Mouse (Mus musculus) erythroblast, embryonic 14.5 days (primary cell): Measurements from ENCODE around the gene Hipk4. TPM values are rescaled to one million over a fixed set of nuclear protein-coding genes. Genes with fewer than 3 reads are reported as not detected.

Source experiments
- H3K27me3 ChIP-seq: 2 replicates; pipeline ENCODE4 v1.6.1; 2012; ENCODE audit warnings: inconsistent platforms; ENCODE audit not compliant: control insufficient read depth
- H3K36me3 ChIP-seq: 2 replicates; pipeline ENCODE4 v1.6.1; 2012; ENCODE audit warnings: mild to moderate bottlenecking, inconsistent platforms; ENCODE audit not compliant: control insufficient read depth
- H3K4me1 ChIP-seq: 2 replicates; pipeline ENCODE4 v1.6.1; 2012; ENCODE audit warnings: inconsistent platforms; ENCODE audit not compliant: control insufficient read depth
- H3K4me3 ChIP-seq: replicated peaks from 2 replicates; pipeline ENCODE3; 2012; ENCODE audit warnings: moderate library complexity, mild to moderate bottlenecking, inconsistent platforms
- H3K9me3 ChIP-seq: 2 replicates; pipeline ENCODE4 v1.6.1; 2012; ENCODE audit warnings: low read length, inconsistent platforms, mixed read lengths; ENCODE audit not compliant: control insufficient read depth
- GATA1 ChIP-seq: IDR thresholded peaks from 2 replicates; pipeline ENCODE4 v1.6.1; 2012; ENCODE audit warnings: low read length, inconsistent platforms, mixed read lengths
- TAL1 ChIP-seq: IDR thresholded peaks from 3 replicates; pipeline ENCODE4 v1.6.1; 2012; ENCODE audit warnings: low read length, inconsistent platforms, mixed read lengths
- polyA plus RNA-seq: library from polyadenylated mRNA; stranded (reverse); fragments of >175 nt; gene quantifications from 2 replicates; pipeline ENCODE4 v1.2.3, GENCODE M21; 2012

Hipk4 gene
- polyA plus RNA-seq, 1 experiment, result 0.38 TPM

DNA sequence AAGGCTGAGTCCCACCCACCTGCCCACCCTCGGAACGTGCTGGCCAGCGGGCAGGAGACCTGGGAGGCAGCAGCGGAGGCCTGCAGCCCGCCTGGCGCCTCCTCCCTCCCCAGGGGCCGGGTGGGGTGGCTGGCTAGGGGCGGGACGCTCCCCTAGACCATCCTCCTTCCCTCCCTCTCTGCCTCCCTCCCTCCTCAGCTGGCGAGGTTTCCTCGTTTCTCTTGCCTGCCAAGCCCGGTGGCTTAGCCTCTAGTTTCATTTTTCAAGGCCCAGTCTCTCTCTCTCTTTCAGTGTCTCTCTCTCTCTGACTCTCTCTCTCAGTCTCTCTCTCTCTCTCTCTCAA lies 41.5 kb upstream of the Hipk4 start:
- TF ChIP-seq GATA1, result no peak
- no peak for TF ChIP-seq TAL1
- Histone ChIP-seq H3K27me3 (no peaks in the 10 kb centered on the region), H3K9me3 (no peaks in the 10 kb centered on the region), H3K4me3 (peak overlapping the region; percentile 64), H3K4me1 (peaks cover 88% of the 10 kb centered on the region), H3K36me3 (peaks cover 42% of the 10 kb centered on the region)

DNA sequence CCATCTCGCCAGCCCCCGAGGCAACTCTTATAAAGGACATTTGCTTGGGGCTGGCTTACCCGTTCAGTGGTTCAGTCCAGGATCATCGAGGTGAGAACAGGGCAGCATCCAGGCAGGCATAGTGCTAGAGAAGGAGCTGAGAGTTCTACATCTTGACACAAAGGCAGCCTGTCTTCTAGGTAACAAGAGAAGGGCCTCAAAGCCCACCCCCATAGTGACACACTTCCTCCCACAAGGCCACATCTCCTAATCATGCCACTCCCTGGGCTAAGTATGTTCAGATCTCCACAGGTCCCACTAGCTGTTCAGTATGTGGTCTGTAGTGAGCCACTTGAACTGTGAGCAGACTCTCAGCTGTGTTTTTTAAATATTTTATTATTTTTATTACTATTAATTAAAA lies 39.2 kb upstream of the Hipk4 start:
- H3K4me3 ChIP-seq, result no peak overlapping the region
- no peaks in the 10 kb centered on the region for H3K27me3 ChIP-seq
- H3K36me3 ChIP-seq, result peaks cover 28% of the 10 kb centered on the region
- no peaks in the 10 kb centered on the region for H3K9me3 ChIP-seq
- peaks cover 83% of the 10 kb centered on the region for H3K4me1 ChIP-seq
- TF ChIP-seq TAL1 (no peak), GATA1 (no peak)

DNA sequence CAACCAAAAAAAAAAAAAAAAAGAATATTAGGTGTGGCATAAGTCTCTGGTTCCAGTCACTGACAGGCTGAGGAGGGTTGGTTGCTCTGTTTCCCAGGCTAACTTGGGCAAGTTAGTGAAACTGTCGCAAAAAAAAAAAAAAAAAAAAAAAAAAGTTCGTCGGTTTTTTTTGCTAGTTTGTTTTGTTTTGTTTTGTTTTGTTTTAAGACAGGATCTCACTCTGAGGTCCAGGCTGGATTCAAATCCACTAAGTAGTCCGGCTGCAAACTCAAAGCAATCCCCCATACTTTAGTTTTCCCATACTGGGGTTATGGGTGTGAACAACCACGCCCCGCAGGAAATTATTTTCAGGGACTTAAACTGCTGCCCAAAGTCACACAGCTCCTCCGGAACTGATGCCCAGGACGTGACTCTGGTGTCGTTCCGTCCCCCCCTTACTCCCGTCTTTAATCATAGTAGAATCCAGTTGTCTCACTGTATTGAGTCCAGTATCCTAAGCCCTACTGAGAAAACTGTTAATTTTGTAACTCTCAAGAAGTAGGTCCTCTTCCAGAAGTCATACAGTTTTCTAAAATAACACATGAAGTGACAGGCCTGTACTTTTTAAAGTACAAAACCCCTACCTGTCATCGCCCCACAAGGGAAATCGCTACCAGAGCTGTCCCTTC lies 36.8 kb upstream of the Hipk4 start:
- H3K27me3 ChIP-seq, result no peaks in the 10 kb centered on the region
- no peaks in the 10 kb centered on the region for H3K9me3 ChIP-seq
- H3K4me1 ChIP-seq, result peaks cover 83% of the 10 kb centered on the region
- peak overlapping the region; percentile 89 for H3K4me3 ChIP-seq
- peaks cover 28% of the 10 kb centered on the region for H3K36me3 ChIP-seq
- TF ChIP-seq TAL1 (no peak), GATA1 (no peak)

DNA sequence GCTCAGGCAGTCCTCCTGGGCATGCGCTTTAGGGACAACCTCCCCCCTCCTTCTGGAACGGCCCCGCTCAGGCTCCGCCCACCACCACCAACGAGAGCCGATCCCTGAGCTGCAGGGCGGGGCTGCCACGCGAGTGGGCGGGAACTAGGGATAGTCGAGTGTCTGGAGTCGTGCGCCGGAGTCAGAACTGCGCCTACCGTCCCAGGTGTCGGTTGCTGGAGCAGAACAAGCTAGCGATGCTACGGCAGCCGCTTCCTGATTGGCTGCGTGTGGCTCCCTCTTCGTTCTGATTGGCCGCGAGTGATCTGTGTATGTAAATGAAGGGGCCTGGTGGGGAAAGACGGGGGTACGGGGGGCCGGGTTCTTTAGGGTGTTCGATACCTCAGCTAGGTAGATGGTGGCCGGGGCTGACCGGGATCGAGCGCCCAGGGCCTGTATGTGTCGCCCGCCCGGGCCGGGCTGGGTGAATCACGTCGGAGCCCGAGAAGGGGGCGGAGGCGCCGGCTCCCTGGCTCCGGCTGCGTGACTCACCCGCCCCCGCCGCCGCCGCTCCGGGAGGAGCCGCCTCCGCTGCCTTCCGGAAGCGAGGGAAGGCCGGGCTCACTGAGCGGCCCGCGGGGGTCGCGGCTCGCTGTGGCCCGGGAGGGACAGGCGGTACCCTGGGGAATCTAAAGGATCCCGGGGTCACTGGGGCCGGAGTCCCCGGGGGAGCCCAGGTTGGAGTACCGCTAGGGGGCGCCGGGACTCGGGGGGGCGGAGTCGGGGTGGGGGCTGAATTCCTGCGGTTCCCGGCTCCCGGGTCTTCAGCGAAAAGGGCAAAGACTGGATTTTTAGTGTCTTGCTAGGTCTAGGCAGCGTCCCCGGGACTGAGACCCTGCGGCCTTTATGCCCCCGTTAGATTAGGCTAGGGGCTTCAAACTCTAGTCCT lies 36.0 kb upstream of the Hipk4 start, which contains the start of gene Sertad1:
Gene Sertad1 (plus strand): TSS at position 141 of the 928 bp plus-strand sequence.
- Histone ChIP-seq H3K27me3 (no peaks in the 10 kb centered on the region), H3K4me1 (peaks cover 83% of the 10 kb centered on the region), H3K36me3 (peaks cover 32% of the 10 kb centered on the region), H3K4me3 (peak within 1 kb of the TSS; percentile 89), H3K9me3 (no peaks in the 10 kb centered on the region)
- no peak for TF ChIP-seq TAL1
- no peak for TF ChIP-seq GATA1

DNA sequence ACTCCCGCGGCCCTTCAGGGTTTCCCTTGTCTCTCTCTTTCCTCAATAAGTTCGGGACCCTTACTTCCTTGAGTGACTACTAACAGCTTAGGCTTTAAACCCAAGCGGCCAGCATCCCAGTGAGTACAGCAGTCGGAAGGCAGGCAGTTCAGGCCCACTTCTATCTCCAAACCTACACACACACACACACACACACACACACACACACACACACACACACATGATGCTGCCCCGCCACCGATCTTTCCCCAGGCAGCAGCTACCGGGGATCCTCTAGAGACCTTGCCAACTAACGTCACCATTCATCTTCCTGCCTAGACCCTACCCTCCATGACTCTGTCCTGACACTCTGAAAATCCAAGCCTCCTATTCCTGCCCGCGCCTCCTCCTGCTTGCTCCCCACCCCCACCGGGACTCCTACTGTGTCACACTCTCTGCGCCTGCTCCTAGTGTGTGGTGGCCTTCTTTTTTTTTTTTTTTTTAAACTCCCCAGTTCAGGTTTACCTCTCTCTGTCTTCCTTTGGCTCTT lies 35.3 kb upstream of the Hipk4 start:
- Histone ChIP-seq H3K27me3 (no peaks in the 10 kb centered on the region), H3K4me1 (peaks cover 83% of the 10 kb centered on the region), H3K36me3 (peaks cover 35% of the 10 kb centered on the region), H3K4me3 (peak overlapping the region; percentile 89), H3K9me3 (no peaks in the 10 kb centered on the region)
- TF ChIP-seq TAL1 (no peak), GATA1 (no peak)

DNA sequence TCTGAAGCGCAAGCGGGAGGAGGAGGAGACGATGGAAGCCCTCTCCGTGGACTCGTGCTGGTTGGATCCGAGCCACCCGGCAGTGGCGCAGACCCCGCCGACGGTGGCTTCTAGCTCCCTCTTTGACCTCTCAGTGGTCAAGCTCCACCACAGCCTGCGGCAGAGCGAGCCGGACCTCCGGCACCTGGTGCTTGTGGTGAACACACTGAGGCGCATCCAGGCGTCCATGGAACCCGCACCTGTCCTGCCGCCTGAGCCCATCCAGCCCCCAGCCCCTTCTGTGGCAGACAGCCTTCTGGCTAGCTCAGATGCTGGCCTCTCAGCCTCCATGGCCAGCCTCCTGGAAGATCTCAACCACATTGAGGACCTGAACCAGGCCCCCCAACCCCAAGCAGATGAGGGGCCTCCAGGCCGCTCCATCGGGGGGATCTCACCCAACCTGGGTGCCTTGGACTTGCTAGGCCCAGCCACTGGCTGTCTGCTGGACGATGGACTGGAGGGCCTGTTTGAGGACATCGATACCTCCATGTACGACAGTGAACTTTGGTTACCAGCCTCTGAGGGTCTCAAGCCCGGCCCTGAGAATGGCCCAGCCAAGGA lies 33.7 kb upstream of the Hipk4 start:
- Histone ChIP-seq H3K27me3 (no peaks in the 10 kb centered on the region), H3K9me3 (no peaks in the 10 kb centered on the region), H3K4me3 (peak overlapping the region; percentile 76), H3K36me3 (peaks cover 33% of the 10 kb centered on the region), H3K4me1 (peaks cover 82% of the 10 kb centered on the region)
- no peak for TF ChIP-seq TAL1
- no peak for TF ChIP-seq GATA1

DNA sequence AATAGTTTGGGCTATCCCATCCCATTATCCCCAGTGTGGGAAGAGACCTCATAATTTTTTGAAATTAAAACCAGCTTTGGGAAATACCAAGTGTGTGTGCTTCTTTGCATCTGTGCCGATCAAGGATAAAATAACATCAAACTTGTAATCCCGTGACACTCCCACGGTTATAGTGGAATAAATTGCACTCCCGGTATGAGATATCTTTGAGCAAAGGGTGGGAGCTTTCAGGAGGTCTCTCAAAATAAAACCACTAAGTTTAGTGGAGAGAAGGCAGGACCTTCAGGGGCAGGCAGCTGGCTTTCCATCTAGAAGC lies 32.9 kb upstream of the Hipk4 start:
- Histone ChIP-seq H3K4me1 (peaks cover 79% of the 10 kb centered on the region), H3K9me3 (no peaks in the 10 kb centered on the region), H3K4me3 (peak overlapping the region; percentile 76), H3K36me3 (peaks cover 33% of the 10 kb centered on the region), H3K27me3 (no peaks in the 10 kb centered on the region)
- TF ChIP-seq GATA1 (no peak), TAL1 (no peak)

DNA sequence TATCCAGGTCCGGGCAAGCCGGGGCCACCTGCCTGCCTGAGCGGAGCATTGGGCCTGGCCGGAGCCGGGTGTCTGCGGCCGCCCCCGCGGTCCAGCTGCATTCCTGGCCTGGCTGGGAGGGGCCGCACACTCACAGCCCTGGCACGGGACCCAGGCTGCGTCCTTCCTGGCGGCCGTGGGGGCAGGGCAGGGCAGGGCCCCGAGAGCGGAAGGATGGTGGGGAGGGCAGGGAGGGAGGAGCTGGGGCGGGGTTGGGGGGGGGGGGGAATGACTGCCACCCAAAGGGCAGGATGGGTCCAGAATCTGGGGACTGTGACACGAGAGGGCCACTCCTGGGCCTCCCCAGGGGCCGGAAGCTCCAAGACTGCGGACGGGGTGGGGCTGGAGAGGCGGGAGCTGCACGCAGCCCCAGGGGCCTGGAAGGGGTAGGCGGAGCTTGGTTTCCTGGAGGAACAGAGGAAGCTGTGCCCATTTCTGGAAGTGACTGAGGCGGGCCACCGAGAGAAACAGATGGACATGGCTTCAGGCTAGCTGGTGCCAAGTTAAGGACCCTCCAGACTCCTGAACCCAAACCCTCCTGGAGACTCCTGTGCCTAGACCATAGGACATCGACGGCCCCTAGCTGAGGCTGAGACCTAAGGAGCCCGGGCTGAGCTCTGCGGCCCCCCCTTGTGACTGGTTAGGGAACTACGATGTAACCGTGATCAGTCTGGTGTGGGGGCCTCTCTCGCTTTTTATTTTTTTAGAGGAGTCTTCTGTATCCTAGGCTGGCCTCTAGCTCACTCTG lies 32.3 kb upstream of the Hipk4 start:
- no peaks in the 10 kb centered on the region for H3K27me3 ChIP-seq
- no peak for TF ChIP-seq GATA1
- no peak for TF ChIP-seq TAL1
- peaks cover 75% of the 10 kb centered on the region for H3K4me1 ChIP-seq

DNA sequence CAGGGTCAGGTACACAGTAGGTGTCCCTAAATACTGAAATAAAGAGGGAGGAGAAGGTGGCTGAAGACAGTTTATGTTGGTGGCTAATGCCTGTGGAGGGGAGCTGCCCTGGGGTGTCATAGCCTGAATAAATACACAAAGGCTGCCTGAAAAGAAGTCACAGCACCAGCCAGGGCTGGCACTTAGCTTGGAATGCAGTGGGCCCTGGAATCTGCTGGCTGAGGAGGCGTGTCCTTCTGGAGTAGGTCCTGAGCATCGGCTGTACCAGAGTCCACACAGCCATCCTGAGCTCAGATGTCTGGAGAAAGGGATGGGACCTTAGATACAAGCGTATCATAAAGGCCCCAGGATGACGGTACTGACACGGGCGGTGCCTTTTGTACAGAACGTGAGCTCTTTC lies 31.2 kb upstream of the Hipk4 start:
- no peak for TF ChIP-seq TAL1
- TF ChIP-seq GATA1, result no peak
- no peaks in the 10 kb centered on the region for H3K9me3 ChIP-seq
- H3K4me3 ChIP-seq, result peak overlapping the region; percentile 76
- no peaks in the 10 kb centered on the region for H3K27me3 ChIP-seq
- H3K36me3 ChIP-seq, result peaks cover 31% of the 10 kb centered on the region
- peaks cover 75% of the 10 kb centered on the region for H3K4me1 ChIP-seq

More for the DNA sequence above, 32.3 kb upstream of the Hipk4 start:
- Histone ChIP-seq H3K4me3 (peak overlapping the region; percentile 76), H3K36me3 (peaks cover 31% of the 10 kb centered on the region), H3K9me3 (no peaks in the 10 kb centered on the region)
